Mouse (Mus musculus) mature B cell (primary cell): Measurements from ENCODE around the gene Scnn1b.

ENCODE experiments used
- in situ Hi-C: fragments of 300-500 bp; cut with MboI; formaldehyde crosslinking; loops from 2 replicates; pipeline ENCODE4 v1.14.3; 2019

Scnn1b gene

DNA sequence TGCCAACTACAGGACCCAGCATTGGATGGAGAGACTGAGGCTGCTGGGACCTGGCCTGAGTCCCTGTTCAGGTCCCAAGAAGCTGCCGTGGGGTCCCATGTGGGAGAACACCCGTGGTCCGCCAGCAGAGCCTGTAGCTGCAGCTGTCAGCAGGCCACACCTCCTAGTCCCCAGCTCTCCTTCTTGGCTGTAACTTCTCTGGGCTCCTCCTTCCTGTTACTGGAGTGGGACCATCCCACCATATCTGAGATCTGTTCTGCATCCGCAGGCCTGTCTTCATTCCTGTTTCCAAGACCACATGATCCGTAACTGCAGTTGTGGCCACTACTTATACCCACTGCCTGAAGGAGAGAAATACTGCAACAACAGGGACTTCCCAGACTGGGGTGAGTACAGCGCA, 49.1 kb downstream of the Scnn1b start:
- in situ Hi-C loops: no loop called here

DNA sequence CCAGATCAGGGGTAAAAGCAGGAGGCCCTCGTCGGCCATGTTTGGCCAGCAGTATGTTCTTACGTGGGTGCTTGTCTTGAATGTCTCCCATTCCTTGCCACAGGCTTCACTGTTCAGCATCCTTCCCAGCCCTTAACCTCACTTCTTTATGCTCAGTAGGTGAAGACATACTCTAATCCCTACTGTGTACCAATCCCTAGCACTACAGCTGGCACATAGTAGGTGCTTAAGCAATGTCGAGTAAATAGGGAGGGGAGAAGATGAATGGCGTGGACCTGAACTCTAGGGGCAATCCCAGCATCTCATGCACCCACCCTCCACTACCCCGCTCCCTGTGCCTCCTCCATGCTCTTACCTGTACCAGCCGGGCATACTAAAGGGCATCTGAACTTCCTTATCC, 59.5 kb downstream of the Scnn1b start:
- in situ Hi-C loops: no loop called here

DNA sequence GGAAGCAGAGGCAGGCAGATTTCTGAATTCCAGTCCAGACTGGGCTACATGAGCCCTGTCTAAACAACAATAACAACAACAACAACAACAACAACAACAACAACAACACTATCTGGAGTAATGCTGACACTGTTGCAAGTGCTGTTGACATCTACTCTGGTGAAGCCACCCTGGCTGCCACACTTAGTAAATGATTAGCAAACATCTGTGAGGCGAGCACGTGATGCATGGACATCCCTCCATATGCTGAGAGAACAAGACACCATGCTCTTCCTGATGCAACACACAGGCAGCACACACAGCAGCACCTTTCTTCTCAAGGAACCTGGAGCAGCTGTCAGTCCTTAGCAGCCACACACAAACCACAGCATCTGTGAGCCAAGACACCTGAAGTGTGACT, 63.0 kb downstream of the Scnn1b start:
- in situ Hi-C loops: no loop called here

DNA sequence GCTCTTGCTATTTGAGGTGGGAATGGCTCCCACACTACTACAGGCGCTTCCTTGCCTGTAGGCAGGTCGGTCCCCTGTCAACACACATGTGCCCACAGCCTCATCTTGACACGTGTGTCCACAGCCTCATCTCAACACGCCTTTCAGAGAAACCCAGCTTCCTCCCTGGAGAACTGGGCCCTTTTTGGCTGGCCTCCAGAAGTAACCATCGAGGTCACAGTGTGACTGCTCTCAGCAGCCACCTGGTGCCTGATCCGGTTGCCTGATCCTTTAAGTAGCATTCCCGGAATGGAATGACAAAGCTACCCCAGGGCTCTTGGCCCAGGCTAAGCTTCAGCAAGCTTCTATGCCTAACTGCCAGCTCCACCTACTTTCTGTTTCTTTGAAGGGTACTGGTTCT, 66.4 kb downstream of the Scnn1b start:
- in situ Hi-C loops: no loop called here

DNA sequence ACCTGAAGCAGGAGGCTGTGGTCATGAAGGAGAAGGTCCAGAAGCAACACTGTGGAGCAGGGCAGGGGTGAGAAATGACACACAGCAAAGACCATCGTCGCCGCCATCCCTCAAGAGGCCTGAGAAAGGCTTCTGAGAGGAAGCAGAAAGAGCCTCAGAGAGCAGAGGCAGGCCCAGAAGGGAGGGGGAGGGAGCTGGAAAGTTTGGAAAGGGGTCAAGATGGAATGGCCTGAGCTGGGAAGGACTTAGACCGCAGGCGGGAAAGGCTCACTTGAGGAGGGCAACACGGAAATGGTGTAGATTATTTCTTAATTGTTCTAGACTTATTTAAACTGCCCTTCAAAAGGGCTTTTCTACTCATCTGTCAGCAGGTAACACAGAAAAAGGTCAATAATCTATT, 68.8 kb downstream of the Scnn1b start:
- in situ Hi-C loops: no loop called here

DNA sequence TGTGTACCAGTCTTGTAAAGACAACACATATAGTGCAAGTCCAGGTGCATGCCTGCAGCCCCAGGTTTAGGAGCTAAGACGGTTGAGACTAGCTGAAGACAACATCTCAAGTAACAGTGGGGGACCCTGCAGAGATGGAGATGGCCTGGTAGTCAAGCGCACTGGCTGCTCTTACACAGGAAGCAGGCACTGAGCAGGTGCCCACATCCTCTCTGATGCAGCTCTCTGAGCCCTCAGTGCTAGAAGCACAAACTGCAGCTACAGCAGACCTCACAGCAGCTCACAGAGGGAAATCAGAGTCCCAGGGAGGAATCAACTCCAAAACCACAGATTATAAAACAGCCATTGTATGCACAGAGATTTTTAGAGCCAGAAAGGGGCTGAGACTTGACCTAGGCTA, 69.5 kb downstream of the Scnn1b start:
- in situ Hi-C loops: no loop called here

DNA sequence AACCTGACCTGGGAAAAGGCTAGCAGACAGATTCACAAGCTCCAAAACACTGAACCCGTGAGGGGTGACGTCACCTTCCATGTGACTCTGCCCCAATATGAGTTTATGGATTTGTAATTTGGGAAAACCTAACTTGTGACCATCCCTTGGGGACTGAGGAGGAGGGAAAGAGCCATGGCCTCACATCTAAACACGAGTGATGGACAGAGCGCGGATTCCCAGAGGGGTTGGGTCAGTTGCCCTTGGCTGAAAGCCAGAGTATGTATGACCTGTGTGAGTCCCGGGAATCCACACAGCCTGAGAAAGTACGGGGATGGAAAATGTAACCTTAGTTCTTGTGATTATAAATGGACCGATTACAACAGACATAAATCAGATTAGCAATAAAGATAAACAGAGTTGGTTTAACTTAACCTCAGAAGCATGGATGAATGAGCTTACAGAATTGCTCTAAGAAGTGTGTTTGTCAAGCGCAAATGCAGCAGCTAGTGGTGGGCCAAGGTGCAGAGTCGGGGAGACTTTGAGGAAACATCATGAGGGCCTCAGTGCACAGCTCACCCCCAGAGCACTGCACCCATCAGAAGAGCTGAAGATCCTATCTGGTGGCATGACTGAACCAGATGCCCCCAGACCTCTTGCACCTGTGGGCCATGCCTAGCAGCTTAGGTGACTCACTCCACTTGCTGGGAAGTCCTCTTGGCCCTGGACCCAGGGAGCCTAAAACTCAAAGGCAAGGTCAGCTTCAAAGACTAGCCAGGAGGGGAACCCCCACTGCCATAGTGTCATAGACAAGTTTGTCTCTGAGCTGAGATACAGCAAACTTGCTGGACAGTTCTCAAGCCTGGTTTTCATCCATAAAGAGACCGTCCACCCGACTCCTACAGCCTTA, 71.3 kb downstream of the Scnn1b start:
- in situ Hi-C loops: no loop called here

DNA sequence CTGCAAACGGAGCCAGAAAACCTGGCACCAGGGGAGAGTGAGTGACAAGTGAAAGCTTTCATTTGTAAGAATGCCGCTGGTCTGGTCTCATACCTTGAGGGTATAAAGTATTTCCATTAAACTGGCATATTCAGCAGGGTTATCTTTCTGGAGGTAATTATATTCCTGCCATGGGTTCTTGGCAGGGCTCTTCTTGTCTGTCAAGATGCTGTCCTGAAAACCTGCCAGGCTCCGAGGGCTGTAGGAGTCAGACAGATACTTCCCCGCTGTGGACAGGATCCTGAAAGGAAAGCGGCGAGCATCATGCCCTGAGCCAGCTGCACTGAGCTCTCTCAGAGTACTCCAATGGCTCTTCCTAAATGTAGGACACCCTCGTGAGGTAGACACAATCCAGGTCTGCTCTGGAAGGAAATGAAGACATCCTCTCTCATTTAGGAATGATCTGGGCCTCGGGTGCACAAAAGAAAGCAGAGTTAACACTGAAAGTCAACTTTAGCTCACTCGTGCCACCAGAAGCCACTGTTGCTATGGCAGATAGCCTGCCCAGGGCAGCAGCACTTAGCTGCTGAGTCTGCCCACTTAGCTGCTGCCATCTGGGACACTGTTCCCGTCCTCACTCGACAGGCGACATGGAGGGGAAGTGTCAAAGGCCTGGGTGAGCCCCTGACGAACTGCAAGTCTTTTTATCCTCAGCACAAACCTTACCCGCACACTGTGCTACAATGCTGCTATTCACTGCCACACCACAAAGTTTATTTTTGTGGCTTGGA, 72.2 kb downstream of the Scnn1b start:
- in situ Hi-C loops: no loop called here

DNA sequence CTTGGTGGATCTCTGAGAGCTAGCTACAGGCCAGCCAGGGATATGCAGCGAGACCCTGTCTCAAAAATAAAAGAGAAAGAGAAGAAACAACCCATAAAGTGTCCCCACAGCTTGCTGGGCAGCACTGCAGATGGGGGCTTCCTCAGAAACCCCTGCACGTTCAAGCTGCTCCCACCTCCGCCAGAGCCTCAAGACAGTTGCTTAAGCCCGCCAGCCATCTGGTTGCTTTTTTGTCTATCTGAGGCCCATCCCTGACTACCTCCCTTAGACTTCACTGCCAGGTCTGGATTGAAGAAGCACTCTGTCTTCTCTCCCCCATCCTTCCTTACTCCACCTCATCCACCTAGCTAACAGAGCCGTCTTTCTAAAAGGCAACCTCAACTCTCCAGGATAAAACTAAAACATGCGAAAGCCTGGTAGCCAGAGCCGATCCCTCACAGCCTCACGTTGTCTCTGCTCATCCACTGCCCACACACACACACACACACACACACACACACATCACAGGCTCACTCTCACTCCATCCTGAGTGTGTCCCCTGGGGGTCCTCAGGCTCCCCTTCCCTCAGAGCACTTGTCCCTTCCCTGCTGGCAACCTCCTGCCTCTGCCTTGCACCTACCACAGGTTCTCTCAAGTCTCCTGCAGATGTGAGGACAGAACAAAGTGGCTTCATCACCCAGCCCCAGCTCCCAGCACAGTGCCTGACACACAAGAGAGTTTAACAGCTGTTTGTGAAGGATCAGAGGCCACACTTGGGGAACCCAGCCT, 73.5 kb downstream of the Scnn1b start:
- in situ Hi-C loops: no loop called here

DNA sequence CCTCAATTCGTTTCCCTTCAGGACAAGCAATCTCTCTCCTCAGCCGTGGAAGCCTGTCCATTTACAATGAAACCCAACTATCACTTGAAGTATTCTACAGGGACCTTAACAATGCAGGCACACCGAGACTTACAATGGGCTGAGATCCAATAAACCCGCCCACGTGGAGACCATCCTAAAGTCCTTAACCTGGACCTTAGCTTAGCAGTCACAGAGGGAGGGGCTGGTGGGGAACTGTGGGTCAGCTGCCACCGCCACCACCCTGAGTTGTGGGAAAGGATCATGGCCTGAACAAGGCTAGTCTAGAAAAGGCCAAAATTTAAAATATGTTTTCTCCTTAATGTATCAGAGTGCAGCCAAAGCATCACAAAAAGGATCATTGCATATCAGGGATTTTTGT, 74.4 kb downstream of the Scnn1b start:
- in situ Hi-C loops: no loop called here

DNA sequence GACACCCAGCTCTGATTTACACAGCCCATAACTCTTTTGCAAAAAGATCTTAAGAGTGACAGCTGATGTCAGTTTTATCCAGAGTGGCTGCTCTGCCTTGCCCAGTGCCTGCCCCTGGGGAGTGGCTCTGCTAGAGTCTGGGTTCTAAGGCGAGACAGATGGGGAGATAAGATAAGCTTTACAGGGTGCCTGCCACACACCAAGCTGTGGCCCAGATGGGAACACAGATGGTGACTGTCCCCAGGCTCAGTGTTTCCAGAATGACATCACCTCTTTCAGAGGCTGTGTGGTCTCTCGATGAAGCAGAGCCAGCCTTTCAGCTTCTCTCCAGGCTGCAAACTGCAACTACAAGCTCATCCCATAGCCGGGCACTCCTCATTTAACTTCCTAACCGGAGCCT, 74.9 kb downstream of the Scnn1b start:
- in situ Hi-C loops: no loop called here

DNA sequence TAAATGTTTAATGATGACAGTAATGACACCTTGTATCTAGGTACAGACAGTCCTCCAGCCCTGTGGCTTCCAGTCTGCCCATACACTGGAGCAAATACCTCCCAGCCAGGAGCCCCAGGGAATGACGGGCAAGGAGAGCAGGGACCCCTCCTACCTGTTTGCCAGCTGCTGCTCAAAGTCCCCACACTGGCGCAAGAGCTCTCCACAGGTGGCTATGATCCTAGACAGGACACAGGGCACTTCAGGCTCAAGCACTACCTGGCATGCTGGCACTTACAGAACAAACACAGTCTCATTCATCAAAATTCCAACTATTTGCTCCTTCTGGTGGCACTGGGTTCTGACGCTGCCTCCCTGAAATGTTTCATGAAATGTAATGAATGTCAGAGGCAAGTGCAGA, 76.2 kb downstream of the Scnn1b start:
- in situ Hi-C loops: no loop called here

DNA sequence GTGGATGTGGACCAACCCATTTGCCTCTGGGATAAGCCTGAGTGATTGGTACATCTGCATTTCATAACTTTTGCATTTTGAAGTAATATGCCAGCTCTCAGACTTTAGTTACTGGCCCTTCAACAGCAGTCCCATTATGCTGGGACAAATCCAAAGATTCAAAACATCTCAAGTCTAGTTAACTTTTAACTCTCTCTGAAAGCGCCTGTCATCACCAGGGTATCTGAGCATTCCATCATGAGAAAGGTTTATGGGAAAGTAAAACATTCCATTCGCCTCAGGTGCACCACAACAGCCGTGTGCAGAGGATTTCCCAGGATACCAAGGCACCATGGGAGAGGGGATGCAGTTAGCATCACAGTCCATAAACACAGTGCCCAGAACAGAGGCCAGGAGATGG, 76.8 kb downstream of the Scnn1b start:
- in situ Hi-C loops: no loop called here

DNA sequence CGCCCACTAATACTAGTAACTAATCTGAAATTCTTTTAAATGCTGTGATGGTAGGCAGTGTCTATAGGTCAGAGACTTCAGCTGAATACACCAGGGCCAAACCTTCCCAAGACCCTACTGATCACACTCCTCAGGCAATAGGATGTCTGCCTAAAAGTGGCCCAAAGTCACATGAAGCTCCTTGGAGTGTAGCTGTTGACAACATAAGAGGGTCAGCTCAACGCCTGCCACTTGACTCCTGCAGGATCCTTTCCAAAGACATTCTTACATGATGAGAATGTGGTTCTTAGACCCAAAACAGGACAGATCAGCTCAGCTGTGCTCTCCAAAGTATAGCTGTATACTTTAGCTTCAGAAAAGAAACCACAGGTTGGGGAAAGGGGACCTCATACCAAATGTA, 77.5 kb downstream of the Scnn1b start:
- in situ Hi-C loops: no loop called here

DNA sequence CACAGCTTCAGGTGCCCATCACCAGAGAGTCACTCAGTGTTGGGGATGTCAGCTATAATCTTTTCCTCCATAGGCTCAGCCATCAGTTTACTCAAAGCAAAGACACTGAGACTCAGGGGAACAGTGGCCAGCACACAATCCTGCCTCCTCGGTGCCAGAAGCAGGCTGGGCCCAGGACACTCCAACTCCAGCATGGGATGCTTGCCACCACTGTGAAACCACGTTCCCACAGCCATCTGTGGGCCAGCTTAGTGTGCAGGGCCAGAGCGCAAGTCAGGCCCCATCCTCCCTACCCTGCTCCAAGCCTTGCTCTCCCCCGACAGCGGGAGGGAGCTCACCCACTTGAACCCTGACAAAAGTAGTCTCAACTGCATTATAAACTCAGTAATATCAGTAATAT, 81.4 kb downstream of the Scnn1b start:
- in situ Hi-C loops: no loop called here

DNA sequence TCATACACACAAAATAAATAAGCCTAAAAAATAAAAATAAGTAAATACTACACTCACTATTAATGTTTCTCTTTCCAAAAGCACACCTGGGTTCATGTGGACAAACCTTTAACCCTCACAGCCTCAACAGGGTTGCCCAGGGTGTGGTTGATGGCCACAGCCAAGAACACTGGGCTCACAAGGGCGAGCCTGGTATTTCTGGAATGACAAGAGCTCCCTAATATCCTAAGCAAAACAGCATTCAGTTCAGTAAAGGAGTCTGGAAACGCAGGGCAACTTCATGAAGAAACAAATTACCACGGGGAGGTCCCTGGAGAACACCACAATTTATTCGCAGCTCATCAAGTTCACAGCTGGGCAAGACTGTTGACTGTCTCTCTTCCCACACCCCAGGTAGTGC, 82.7 kb downstream of the Scnn1b start:
- in situ Hi-C loops: no loop called here

DNA sequence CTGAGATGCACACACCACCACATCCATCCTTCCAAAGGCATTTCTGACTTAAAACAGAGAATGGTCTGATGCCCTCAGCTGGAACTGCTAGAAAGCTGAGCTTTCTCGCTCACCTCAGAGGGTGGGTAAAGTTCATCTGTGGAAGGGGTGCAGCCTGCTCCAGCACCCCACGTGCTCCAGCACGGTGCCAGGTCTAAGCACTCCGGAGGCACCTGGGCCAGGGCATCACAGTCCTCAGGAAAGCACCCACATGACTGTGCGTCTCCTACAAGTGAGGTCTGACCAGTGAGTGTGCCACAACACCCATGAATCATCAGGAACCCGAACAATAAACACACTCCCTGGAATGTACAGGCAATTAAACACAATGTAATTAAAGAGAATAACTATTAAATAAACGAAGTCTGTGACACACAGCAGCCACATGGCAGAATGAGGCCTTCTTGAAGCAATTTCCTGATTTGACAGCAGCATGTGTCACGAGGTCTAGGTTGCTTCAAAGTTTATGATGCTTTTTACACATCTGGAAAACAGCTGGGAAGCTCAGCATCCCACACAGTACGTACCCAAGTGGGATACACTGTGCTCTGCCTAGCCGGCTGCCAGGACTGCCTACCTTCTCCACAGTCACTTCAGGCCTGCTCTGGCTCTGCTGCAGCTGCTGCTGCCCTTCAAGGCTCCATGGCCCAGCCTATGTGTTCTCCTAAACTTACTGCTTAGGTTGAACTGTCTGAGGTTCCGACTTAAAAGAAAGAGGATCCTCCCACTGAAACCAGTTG, 90.2 kb downstream of the Scnn1b start:
- in situ Hi-C loops: no loop called here

DNA sequence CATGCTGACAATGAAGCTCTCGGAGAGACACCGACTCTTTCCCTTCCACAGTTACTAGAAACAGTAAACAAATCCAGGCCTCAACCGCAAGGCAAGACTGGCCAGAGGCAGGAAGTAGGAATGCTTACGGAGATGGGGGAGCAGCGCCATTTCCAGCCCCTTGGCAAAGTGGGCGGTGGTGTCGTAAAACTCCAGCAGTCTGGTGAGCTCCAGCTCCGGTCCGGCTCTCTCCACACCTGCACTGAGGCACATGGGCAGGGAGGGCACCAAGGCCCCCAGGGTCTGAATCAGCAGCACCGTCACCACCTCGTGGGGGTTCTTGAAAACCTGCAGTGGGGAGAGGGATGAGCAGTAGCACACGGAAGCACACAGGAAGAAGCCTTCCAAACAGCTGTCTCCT, 91.0 kb downstream of the Scnn1b start:
- in situ Hi-C loops: no loop called here

DNA sequence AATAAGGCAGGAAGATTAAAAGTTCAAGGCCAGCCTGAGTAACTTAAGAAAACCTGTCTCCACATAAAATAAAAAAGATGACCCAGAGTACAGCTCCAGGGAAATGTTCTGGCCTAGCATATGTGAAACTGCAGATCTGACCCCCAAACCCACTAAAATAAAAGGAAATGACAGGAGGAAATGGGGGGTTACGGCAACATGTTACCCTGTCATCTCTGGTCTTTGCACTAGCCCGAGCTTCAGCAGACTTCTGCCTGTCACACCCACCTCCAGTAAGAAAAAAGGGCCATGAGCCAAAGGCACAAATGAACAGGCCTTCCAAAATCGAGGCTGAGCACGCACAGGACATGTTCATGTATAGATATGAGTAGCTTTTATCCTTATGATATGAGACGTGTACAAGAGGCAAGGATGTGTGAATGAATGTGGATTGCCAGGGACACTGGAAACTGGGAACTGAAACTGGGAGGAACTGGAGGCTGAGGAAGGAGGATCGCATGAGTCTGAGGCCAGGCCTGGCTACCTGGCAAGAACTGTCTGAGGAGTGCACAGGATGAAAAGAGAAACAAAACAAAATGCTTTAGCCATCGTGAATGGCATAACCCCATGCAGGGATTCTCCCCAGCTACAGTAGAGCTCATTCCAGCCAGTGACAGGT, 97.2 kb downstream of the Scnn1b start:
- in situ Hi-C loops: no loop called here

DNA sequence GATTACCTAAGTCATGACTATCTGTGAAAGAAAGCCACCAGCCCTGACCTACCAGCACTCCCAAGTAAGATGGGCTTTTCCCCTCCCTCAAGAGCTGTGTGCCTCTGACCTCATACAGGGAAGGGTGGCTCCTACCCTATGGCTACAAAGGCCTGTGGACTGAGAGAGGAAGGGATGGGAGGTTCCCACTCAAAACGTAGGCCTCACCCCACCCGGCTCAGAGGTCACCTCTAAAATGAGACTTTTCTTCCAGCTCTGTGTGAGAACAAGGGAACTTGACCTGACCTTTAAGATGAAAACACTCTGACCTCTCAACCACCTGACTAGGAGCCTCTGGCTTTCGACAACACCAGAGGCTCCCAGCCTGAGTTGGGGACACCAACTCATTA, 97.7 kb downstream of the Scnn1b start:
- in situ Hi-C loops: no loop called here

DNA sequence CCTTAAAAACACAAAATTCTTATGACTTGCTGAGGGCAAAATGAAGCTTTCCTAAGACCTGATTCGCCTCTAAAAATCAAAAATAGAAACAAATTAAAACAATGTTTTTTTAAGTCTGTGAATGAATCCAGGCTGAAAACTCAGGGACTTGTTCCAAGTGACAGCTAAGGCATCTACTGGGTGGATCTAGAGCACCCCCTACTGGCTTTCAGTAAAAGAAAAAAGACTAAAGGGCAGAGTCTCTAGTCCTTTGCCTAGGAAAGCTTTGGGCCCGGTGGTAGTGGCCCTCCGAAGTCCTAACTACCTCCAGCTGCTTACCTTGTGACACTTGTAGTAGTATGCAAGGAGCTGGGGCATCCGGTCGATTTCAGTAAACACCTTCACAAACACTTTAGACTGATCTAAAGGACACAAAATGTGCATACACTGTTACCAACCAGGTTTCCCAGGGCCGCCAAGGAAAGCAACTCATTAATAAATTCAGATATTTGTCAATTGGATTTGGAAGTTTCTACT, 99.1 kb downstream of the Scnn1b start:
- in situ Hi-C loops: no loop called here
